Mouse (Mus musculus) kidney, embryonic 16.5 days (tissue): ENCODE measurements around the gene Rtl8b. TPM values are rescaled to one million over a fixed set of nuclear protein-coding genes. Genes with fewer than 3 reads are reported as not detected.

Source experiments
- polyA plus RNA-seq: library from polyadenylated mRNA; unstranded; fragments of >200 nt; fragmentation: Nextera tagmentation; extraction: Ambion mirVana; gene quantifications from 2 replicates; pipeline ENCODE4 v1.2.1, GENCODE M21; 2015

Gene Rtl8b
- polyA plus RNA-seq, 1 experiment from 2014 or later: 66.1 TPM

Other genes starting within 250 kb of the Rtl8b start
- 0.37 TPM in 1 of 2 replicates, not detected in the other for gene Etd, start 235.5 kb downstream of the Rtl8b start, polyA plus RNA-seq
- 72.6 and 78.3 TPM in 2 replicates for gene Rtl8c, start 62.4 kb downstream of the Rtl8b start, polyA plus RNA-seq
- gene Gm14597, start 61.4 kb downstream of the Rtl8b start, polyA plus RNA-seq: not detected in 2 replicates
- 73.7 and 76.8 TPM in 2 replicates for gene Rtl8a, start 26.7 kb downstream of the Rtl8b start, polyA plus RNA-seq
- 1.0 and 1.3 TPM in 2 replicates for gene 4930502E18Rik, start 54.4 kb upstream of the Rtl8b start, polyA plus RNA-seq
- gene 1700013H16Rik, start 87.4 kb upstream of the Rtl8b start, polyA plus RNA-seq: not detected in 2 replicates
- gene Zfp36l3, start 106.0 kb upstream of the Rtl8b start, polyA plus RNA-seq: not detected in 2 replicates
- gene Xlr, start 127.3 kb upstream of the Rtl8b start, polyA plus RNA-seq: 0.48 and 0.82 TPM in 2 replicates